Mouse (Mus musculus) forebrain, postnatal 0 days (tissue): Measurements from ENCODE around the gene Hand2. TPM values are rescaled to one million over a fixed set of nuclear protein-coding genes. Genes with fewer than 3 reads are reported as not detected.

ENCODE experiments used
- ATAC-seq: fragments of 200-750 bp; cut with Nextera tagmentation; 2 replicates; pipeline ENCODE4 v1.8.0; 2017; ENCODE audit warnings: mild to moderate bottlenecking, moderate library complexity
- DNase-seq: peaks from one replicate; pipeline ENCODE4 v3.0.0-alpha.2; 2015
- H3K27ac ChIP-seq: fragments of 300-500 bp; sonication (generic); 2 replicates; pipeline ENCODE4 v1.5.1; 2014; ENCODE audit warnings: low read depth, mild to moderate bottlenecking, antibody characterized with exemption, low read length, moderate library complexity, mixed read lengths
- H3K27me3 ChIP-seq: fragments of 300-500 bp; sonication (generic); 2 replicates; pipeline ENCODE4 v1.6.1; 2014; ENCODE audit warnings: mild to moderate bottlenecking, low read length, mixed read lengths; ENCODE audit not compliant: insufficient read depth
- H3K36me3 ChIP-seq: fragments of 300-500 bp; sonication (generic); 2 replicates; pipeline ENCODE4 v1.6.1; 2014; ENCODE audit warnings: mild to moderate bottlenecking, moderate library complexity; ENCODE audit not compliant: insufficient read depth
- H3K4me1 ChIP-seq: fragments of 300-500 bp; sonication (generic); 2 replicates; pipeline ENCODE4 v1.6.1; 2014; ENCODE audit warnings: antibody characterized with exemption; ENCODE audit not compliant: insufficient read depth
- H3K4me2 ChIP-seq: fragments of 300-500 bp; sonication (generic); 2 replicates; pipeline ENCODE4 v1.6.1; 2014; ENCODE audit warnings: low read depth, mild to moderate bottlenecking, moderate library complexity
- H3K4me3 ChIP-seq: fragments of 300-500 bp; sonication (generic); 2 replicates; pipeline ENCODE4 v1.5.1; 2014; ENCODE audit warnings: low read depth, low read length, mixed read lengths
- H3K9ac ChIP-seq: fragments of 300-500 bp; sonication (generic); 2 replicates; pipeline ENCODE4 v1.6.1; 2014; ENCODE audit warnings: mild to moderate bottlenecking
- H3K9me3 ChIP-seq: fragments of 300-500 bp; sonication (generic); 2 replicates; pipeline ENCODE4 v1.6.1; 2016; ENCODE audit warnings: low read length
- CTCF ChIP-seq: sonication (generic); IDR thresholded peaks from 2 replicates; pipeline ENCODE4 v1.5.1; 2016; ENCODE audit warnings: antibody characterized with exemption, control low read depth, low read depth
- WGBS: fragments of 180-500 bp; shearing (Covaris S2); extraction: QIAGEN DNeasy Blood & Tissue Kit; methylation state at CpG from one replicate; pipeline ENCODE4 v1.1.7; 2014; 5-methylcytosine and 5-hydroxymethylcytosine counted together
- polyA plus RNA-seq: library from polyadenylated mRNA; unstranded; fragments of >200 nt; fragmentation: Nextera tagmentation; extraction: Ambion mirVana; gene quantifications from 2 replicates; pipeline ENCODE4 v1.2.1, GENCODE M21; 2015
- total RNA-seq: library from RNA; depleted of rRNA; stranded (reverse); fragments of >200 nt; gene quantifications from 2 replicates; pipeline ENCODE4 v1.2.3, GENCODE M21; 2014

Gene Hand2
- total and polyA plus RNA-seq, 2 experiments from 2014 or later, result not detected

DNA sequence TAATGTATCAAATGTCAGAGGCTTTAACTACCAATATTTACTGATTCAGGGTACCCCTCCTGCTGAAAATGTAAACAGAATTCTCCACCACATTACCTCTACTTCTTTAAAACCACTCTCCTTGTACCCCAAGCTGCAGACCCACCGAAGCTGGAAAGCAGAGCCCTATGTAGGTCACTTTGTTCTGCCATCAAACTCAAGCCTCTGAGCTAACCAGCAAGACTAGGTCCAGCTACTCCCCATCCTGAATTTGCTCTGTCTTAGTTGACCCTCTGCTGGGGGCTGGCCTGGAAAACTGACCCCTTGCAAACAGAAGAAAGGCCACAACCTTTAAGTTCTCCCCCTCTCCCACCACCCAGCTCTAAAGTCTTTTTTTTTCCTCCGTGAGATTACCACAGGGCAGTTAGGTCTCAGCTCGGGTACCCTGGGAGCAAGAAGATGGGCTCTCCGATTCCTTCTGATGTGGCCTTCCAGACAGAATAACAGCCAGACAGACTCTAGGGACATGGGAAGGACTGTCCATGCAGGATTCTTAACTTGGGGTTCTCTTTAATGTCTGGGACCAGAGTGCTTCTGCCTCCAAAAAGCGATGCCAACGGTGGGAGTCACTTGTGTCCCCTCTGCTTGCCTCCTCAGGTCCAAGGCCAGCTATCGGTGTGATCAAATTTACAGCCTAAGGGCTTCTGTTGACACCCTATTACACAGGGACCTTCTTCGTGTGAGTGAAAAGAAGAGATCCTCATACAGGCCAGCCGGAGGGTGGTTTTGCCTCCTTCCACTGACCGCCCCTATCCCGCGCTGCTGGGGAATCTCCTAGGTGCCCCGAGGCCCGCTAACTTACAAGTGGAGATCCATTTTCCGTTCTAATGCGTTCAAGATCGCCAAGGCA is 1.4 kb upstream of the Hand2 start:
- peaks cover 90% of the 10 kb centered on the region for H3K27me3 ChIP-seq
- 2% methylated on average over 17 of the region's 17 CpGs for WGBS
- no peak overlapping the region for H3K4me2 ChIP-seq
- no peaks in the 10 kb centered on the region for H3K36me3 ChIP-seq
- ATAC-seq (no peak), DNase-seq (peak; percentile 2)
- TF ChIP-seq CTCF, result no peak
- H3K27ac ChIP-seq, result no peak overlapping the region
- H3K4me3 ChIP-seq, result no peak overlapping the region
- H3K9me3 ChIP-seq, result no peaks in the 10 kb centered on the region
- H3K4me1 ChIP-seq, result no peaks in the 10 kb centered on the region
- H3K9ac ChIP-seq, result no peak overlapping the region

- Histone ChIP-seq H3K27ac (no peak overlapping the region), H3K36me3 (no peaks in the 10 kb centered on the region), H3K4me1 (no peaks in the 10 kb centered on the region), H3K4me3 (no peak overlapping the region), H3K9me3 (no peaks in the 10 kb centered on the region), H3K4me2 (no peak overlapping the region), H3K9ac (no peak overlapping the region), H3K27me3 (peaks cover 90% of the 10 kb centered on the region)
- no peak for TF ChIP-seq CTCF
- 1% methylated on average over 22 of the region's 22 CpGs for WGBS
- DNase-seq (peak; percentile 62), ATAC-seq (no peak)
Measured at GRCm38 (mm10) chr8:57319981-57320585, 700 bp upstream of the Hand2 start.

- DNase-seq (peak; percentile 18), ATAC-seq (peak; percentile 23)
- no peak for TF ChIP-seq CTCF
- peak overlapping the region; percentile 17; the same call in 1 of the 2 replicates for H3K4me3 ChIP-seq
- H3K36me3 ChIP-seq, result no peaks in the 10 kb centered on the region
- no peaks in the 10 kb centered on the region for H3K4me1 ChIP-seq
- peaks cover 91% of the 10 kb centered on the region for H3K27me3 ChIP-seq
- no peak overlapping the region for H3K9ac ChIP-seq
- H3K4me2 ChIP-seq, result peak overlapping the region; percentile 42
- WGBS, result under 1% methylated on average over 60 of the region's 64 CpGs
- H3K27ac ChIP-seq, result no peak overlapping the region
- no peaks in the 10 kb centered on the region for H3K9me3 ChIP-seq
Measured at GRCm38 (mm10) chr8:57321898-57322895, 1.4 kb downstream of the Hand2 start.

- Histone ChIP-seq H3K4me1 (no peaks in the 10 kb centered on the region), H3K27ac (no peak overlapping the region), H3K9ac (no peak overlapping the region), H3K27me3 (peaks cover 91% of the 10 kb centered on the region), H3K4me2 (no peak overlapping the region), H3K4me3 (no peak overlapping the region), H3K9me3 (0 out of 2 replicates have a peak, but pooled peaks cover 5% of the 10 kb centered on the region), H3K36me3 (no peaks in the 10 kb centered on the region)
- TF ChIP-seq CTCF, result no peak
- WGBS, result 2% methylated on average over 31 of the region's 31 CpGs
- DNase-seq (peak; percentile 20), ATAC-seq (no peak)
Measured at GRCm38 (mm10) chr8:57322961-57323941, 2.5 kb downstream of the Hand2 start.

- WGBS, result 2% methylated on average over 12 of the region's 12 CpGs
- ATAC-seq, result no peak
- no peak overlapping the region for H3K4me3 ChIP-seq
- no peaks in the 10 kb centered on the region for H3K36me3 ChIP-seq
- no peak for TF ChIP-seq CTCF
- no peak overlapping the region for H3K27ac ChIP-seq
- DNase-seq, result peak; percentile 19
- H3K27me3 ChIP-seq, result peaks cover 91% of the 10 kb centered on the region
- H3K9ac ChIP-seq, result no peak overlapping the region
- no peaks in the 10 kb centered on the region for H3K4me1 ChIP-seq
- H3K9me3 ChIP-seq, result 0 out of 2 replicates have a peak, but pooled peaks cover 5% of the 10 kb centered on the region
- no peak overlapping the region for H3K4me2 ChIP-seq
Measured at GRCm38 (mm10) chr8:57324091-57324490, 3.3 kb downstream of the Hand2 start.
